Comparison of ENCODE assay signal across 9 mouse cellular contexts in the genomic region with DNA sequence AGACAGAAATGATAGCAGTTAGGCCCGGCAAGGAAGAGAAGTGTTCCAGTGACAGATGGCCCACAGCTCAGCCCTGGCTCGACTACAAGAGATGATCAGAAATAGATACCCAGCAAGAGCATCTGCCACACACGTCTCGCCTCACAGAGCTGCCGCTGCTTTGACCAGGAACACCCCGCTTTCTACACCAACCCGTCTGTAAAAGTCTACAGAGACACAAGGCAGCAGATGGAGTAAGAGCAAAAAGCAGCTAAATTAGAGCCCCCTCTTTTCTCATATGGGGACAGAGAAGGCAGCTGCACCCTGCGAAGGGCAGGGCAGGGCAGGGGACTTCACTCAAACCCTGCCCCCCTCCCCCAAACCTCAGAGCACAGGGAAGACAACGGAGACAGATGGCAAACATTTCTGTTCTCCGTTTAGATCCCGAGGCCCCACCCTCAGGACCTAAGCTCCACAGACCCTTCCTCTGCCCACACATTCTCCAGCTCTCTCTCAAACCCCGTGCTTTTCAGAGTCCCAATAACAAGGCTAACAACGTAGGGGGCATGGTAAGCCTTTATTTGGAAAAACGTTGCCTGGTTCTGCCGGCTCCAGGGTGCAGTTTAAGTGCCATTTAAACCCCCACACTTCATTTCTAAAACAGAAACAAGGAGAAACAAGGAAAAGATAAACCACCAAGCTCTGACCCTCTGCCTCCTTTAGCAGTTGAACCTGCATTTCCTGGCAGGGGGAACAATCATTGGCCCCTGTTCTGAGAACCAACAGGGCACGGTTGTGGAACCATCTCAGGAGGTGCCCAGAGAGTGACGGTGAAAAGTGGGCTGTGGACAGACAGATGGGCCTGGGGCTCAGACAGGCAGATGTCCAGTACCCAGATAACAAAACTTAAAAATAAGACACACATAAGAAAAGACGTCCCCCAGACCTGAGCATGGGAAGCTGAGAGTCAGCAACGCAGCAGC. TPM values are rescaled to one million over a fixed set of nuclear protein-coding genes. Genes with fewer than 3 reads are reported as not detected.
DNase-seq lines count a peak whose midpoint lies in the region; ATAC-seq and TF ChIP-seq lines count a peak whose summit lies in the region.
"Had no signal": no experiment of that assay in that cellular context is flagged by ENCODE, and none has a peak within 500 bp of the region (broad histone marks: within the 10 kb centered on the region; RNA-seq: fewer than 3 reads in every experiment).

No protein-coding gene starts in this region.

- TF ChIP-seq CTCF in cerebellum, adult 2 months (IDR thresholded peaks at IDR 0.05; ENCODE audit: borderline replicate concordance, insufficient read depth, low read depth, low read length), result no peak
- no peak for TF ChIP-seq CTCF in midbrain, postnatal 0 days (IDR thresholded peaks at IDR 0.05)

- peak overlapping the region; percentile 33 for H3K4me3 ChIP-seq in cerebellum, adult 2 months (replicated peaks; ENCODE audit: insufficient read depth, low read depth, low read length)
- H3K4me3 ChIP-seq in embryonic facial prominence, embryonic 14.5 days (ENCODE audit: low read depth, low read length), result no peak overlapping the region
- no peak overlapping the region for H3K4me3 ChIP-seq in midbrain, postnatal 0 days (ENCODE audit: low read depth, low read length)
- no peak overlapping the region for H3K4me3 ChIP-seq in liver, embryonic 12.5 days

- peak; percentile 43; the same call in 1 of the 2 replicates for TF ChIP-seq POLR2A in cerebellum, adult 2 months (IDR thresholded peaks at IDR 0.05; ENCODE audit: borderline replicate concordance, insufficient read depth, low read length)

- no peaks in the 10 kb centered on the region for H3K9me3 ChIP-seq in embryonic facial prominence, embryonic 14.5 days (ENCODE audit: control insufficient read depth, low read length)
- no peaks in the 10 kb centered on the region for H3K9me3 ChIP-seq in midbrain, postnatal 0 days (ENCODE audit: low read length)
- H3K9me3 ChIP-seq in liver, embryonic 12.5 days (replicated peaks), result no peaks in the 10 kb centered on the region

- H3K4me1 ChIP-seq in cerebellum, adult 2 months (ENCODE audit: control insufficient read depth, insufficient read depth, low read length), result peaks cover 43% of the 10 kb centered on the region
- peaks cover 5% of the 10 kb centered on the region; the same call in 1 of the 2 replicates for H3K4me1 ChIP-seq in embryonic facial prominence, embryonic 14.5 days (ENCODE audit: control insufficient read depth, insufficient read depth, low read length)
- no peaks in the 10 kb centered on the region; the same call in 1 of the 2 replicates for H3K4me1 ChIP-seq in midbrain, postnatal 0 days (ENCODE audit: insufficient read depth, low read length)
- H3K4me1 ChIP-seq in liver, embryonic 12.5 days, result peaks cover 7% of the 10 kb centered on the region; the same call in 1 of the 2 replicates

- H3K4me2 ChIP-seq in embryonic facial prominence, embryonic 14.5 days (ENCODE audit: low read depth, low read length), result no peak overlapping the region
- no peak overlapping the region for H3K4me2 ChIP-seq in midbrain, postnatal 0 days (ENCODE audit: low read depth, low read length, poor library complexity, severe bottlenecking)
- H3K4me2 ChIP-seq in liver, embryonic 12.5 days, result no peak overlapping the region

- 9% methylated on average over 19 of the region's 19 CpGs for WGBS in cerebellum, adult 2 months
- 30% methylated on average over 19 of the region's 19 CpGs for WGBS in embryonic facial prominence, embryonic 14.5 days
- WGBS in midbrain, postnatal 0 days, result 33% methylated on average over 19 of the region's 19 CpGs
- 41% methylated on average over 19 of the region's 19 CpGs for WGBS in liver, embryonic 12.5 days (ENCODE audit: insufficient replicate concordance)

- no peak overlapping the region for H3K9ac ChIP-seq in embryonic facial prominence, embryonic 14.5 days (ENCODE audit: low read depth, low read length)
- H3K9ac ChIP-seq in midbrain, postnatal 0 days (replicated peaks; ENCODE audit: low read length, poor library complexity, severe bottlenecking), result no peak overlapping the region
- H3K9ac ChIP-seq in liver, embryonic 12.5 days, result no peak overlapping the region

- H3K36me3 ChIP-seq in embryonic facial prominence, embryonic 14.5 days (ENCODE audit: control insufficient read depth, insufficient read depth, low read length), result peaks cover 14% of the 10 kb centered on the region; the same call in 1 of the 2 replicates
- H3K36me3 ChIP-seq in midbrain, postnatal 0 days (ENCODE audit: insufficient read depth, low read length), result peaks cover 22% of the 10 kb centered on the region
- H3K36me3 ChIP-seq in liver, embryonic 12.5 days, result no peaks in the 10 kb centered on the region

- DNase-seq in cerebellum, adult 2 months, result peak; percentile 91 to 97
- DNase-seq in embryonic facial prominence, embryonic 14.5 days (ENCODE audit: low spot score), result no peak
- DNase-seq in layer of hippocampus, adult 18-20 months (ENCODE audit: low spot score in 2 of 2), result peak; percentile 86 to 95
- peak; percentile 86 for DNase-seq in midbrain, postnatal 0 days (ENCODE audit: low spot score)
- DNase-seq in kidney, postnatal 36 days, result no peak
- no peak for DNase-seq in kidney, adult 8-10 months
- DNase-seq in kidney, adult 11 months, result no peak

- H3K27me3 ChIP-seq in cerebellum, adult 2 months (ENCODE audit: control insufficient read depth, insufficient read depth, low read length), result no peaks in the 10 kb centered on the region
- no peaks in the 10 kb centered on the region for H3K27me3 ChIP-seq in embryonic facial prominence, embryonic 14.5 days (replicated peaks; ENCODE audit: control insufficient read depth, insufficient read depth, low read length)
- no peaks in the 10 kb centered on the region for H3K27me3 ChIP-seq in midbrain, postnatal 0 days (ENCODE audit: insufficient read depth, low read length)
- no peaks in the 10 kb centered on the region for H3K27me3 ChIP-seq in liver, embryonic 12.5 days (replicated peaks)
- H3K27me3 ChIP-seq: Patski had no signal

- peak; percentile 58 for ATAC-seq in embryonic facial prominence, embryonic 14.5 days (ENCODE audit: low read depth)
- no peak; the same call in 1 of the 2 replicates for ATAC-seq in midbrain, postnatal 0 days (ENCODE audit: low FRiP score)
- no peak for ATAC-seq in liver, embryonic 12.5 days
- ATAC-seq: Patski had no signal

- peak overlapping the region; percentile 96 for H3K27ac ChIP-seq in cerebellum, adult 2 months (ENCODE audit: insufficient read depth, low read length)
- peak overlapping the region; percentile 55; the same call in 1 of the 2 replicates for H3K27ac ChIP-seq in embryonic facial prominence, embryonic 14.5 days (replicated peaks; ENCODE audit: low read depth, low read length)
- no peak overlapping the region for H3K27ac ChIP-seq in midbrain, postnatal 0 days (ENCODE audit: low read depth, low read length)
- H3K27ac ChIP-seq in liver, embryonic 12.5 days, result no peak overlapping the region

RNA-seq across cellular contexts. Expression of gene Vash1, which starts 21.7 kb away (rescaled TPM):
- polyA plus RNA-seq in cerebellum, adult 2 months (2012; rRNA removed), result 23.1 and 24.6 TPM in 2 replicates
- polyA plus RNA-seq in embryonic facial prominence, embryonic 14.5 days (2014; fragmentation: Nextera tagmentation; extraction: Ambion mirVana), result 11.0 and 12.3 TPM in 2 replicates
- total RNA-seq in layer of hippocampus, adult 18-20 months (2021), result 10 to 100 TPM; 36.8 to 37.8 TPM
- total RNA-seq in midbrain, postnatal 0 days (2014; rRNA removed), result 84.3 and 89.4 TPM in 2 replicates
- 20.3 and 25.4 TPM in 2 replicates for polyA plus RNA-seq in midbrain, postnatal 0 days (2015; fragmentation: Nextera tagmentation; extraction: Ambion mirVana)
- polyA plus RNA-seq in liver, embryonic 12.5 days (2016; fragmentation: Nextera tagmentation; extraction: Ambion mirVana), result 2.3 and 2.7 TPM in 2 replicates

RNA-seq across cellular contexts. Expression of gene Angel1, which starts 26.0 kb away (rescaled TPM):
- 23.6 and 23.9 TPM in 2 replicates for polyA plus RNA-seq in cerebellum, adult 2 months (2012; rRNA removed)
- polyA plus RNA-seq in embryonic facial prominence, embryonic 14.5 days (2014; fragmentation: Nextera tagmentation; extraction: Ambion mirVana), result 12.9 TPM in 2 replicates
- 1 to 10 TPM; 5.0 to 5.7 TPM for total RNA-seq in layer of hippocampus, adult 18-20 months (2021)
- total RNA-seq in midbrain, postnatal 0 days (2014; rRNA removed), result 6.3 and 12.4 TPM in 2 replicates
- polyA plus RNA-seq in midbrain, postnatal 0 days (2015; fragmentation: Nextera tagmentation; extraction: Ambion mirVana), result 8.6 and 9.3 TPM in 2 replicates
- 2.3 and 2.8 TPM in 2 replicates for polyA plus RNA-seq in liver, embryonic 12.5 days (2016; fragmentation: Nextera tagmentation; extraction: Ambion mirVana)

RNA-seq across cellular contexts. Expression of gene Lrrc74a, which starts 33.9 kb away (rescaled TPM):
- polyA plus RNA-seq in cerebellum, adult 2 months (2012; rRNA removed), result not detected in 2 replicates
- not detected in 2 replicates for polyA plus RNA-seq in embryonic facial prominence, embryonic 14.5 days (2014; fragmentation: Nextera tagmentation; extraction: Ambion mirVana)
- not detected for total RNA-seq in layer of hippocampus, adult 18-20 months (2021)
- not detected in 2 replicates for total RNA-seq in midbrain, postnatal 0 days (2014; rRNA removed)
- not detected in 2 replicates for polyA plus RNA-seq in midbrain, postnatal 0 days (2015; fragmentation: Nextera tagmentation; extraction: Ambion mirVana)
- polyA plus RNA-seq in liver, embryonic 12.5 days (2016; fragmentation: Nextera tagmentation; extraction: Ambion mirVana), result not detected in 2 replicates
- polyA plus RNA-seq: Patski had no signal

Comparison
In these comparisons a context has a peak if more than half of its experiments do, and no peak if none do; other contexts are left out.
1. DNase-seq: peak in cerebellum, adult 2 months (2 of 2), layer of hippocampus, adult 18-20 months (2 of 2) and midbrain, postnatal 0 days (single experiment); none in embryonic facial prominence, embryonic 14.5 days (single experiment), kidney, postnatal 36 days (0 of 2), kidney, adult 8-10 months (0 of 2) and kidney, adult 11 months (single experiment).
2. H3K27ac ChIP-seq: peak in cerebellum, adult 2 months (single experiment) and embryonic facial prominence, embryonic 14.5 days (single experiment); none in midbrain, postnatal 0 days (single experiment) and liver, embryonic 12.5 days (single experiment).